Mouse (Mus musculus) megakaryocyte, embryonic 14.5 days (primary cell): ENCODE results near the gene Coq4.

Source experiments
- FLI1 ChIP-seq: IDR thresholded peaks from 2 replicates; pipeline ENCODE4 v1.6.1; 2012; ENCODE audit warnings: low read length, inconsistent platforms, mixed read lengths
- GATA1 ChIP-seq: IDR thresholded peaks from 3 replicates; pipeline ENCODE4 v1.6.1; 2012; ENCODE audit warnings: mixed read lengths, low read length, inconsistent platforms, borderline replicate concordance

DNA sequence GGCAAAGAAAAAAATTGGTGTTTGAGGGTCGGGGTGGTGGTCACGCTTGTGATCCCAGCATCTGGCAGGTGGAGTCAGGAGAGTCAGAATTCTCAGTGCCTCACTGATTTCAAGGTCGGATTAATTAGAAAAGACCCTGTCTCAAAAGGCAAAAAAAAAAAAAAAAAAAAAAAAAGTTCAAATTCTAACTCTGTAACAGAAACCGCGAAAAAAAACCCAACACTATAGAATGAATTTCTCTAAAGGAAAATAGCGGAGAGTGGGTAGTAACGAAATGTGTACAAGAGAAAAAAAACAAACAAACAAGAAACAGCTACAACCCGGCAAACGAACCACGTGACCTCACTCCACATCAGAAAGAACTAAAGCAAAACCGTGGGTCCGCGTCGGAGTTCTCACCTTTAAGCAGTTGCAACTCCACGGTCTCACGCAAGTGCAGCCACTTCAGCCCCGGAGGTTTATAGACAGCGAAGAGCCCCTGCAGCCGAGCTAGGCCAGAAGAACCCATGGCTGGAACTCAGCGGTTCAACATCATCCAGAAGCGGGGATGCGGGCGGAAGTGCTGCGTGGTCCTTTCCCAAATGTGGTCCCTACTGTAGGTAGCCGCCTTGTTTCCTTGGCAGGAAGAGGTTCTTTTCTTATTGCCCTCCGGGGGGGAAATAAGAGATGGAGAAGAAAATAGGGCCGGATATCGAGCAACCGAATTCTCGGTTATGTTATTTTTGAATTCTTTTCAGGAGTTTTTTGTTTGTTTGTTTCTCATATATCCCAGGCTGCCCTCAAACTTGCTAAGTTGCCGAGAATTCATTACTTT lies at the start of gene Coq4:
- no peak for TF ChIP-seq GATA1
- TF ChIP-seq FLI1 = no peak
